Mouse (Mus musculus) MEL (cell line): Measurements from ENCODE around the gene Mgp. TPM values are rescaled to one million over a fixed set of nuclear protein-coding genes. Genes with fewer than 3 reads are reported as not detected.

Source experiments
- DNase-seq: peaks from one replicate; pipeline ENCODE4 v3.0.0; 2011; ENCODE audit warnings: low read depth, low spot score
- H3K27ac ChIP-seq: 2 replicates; pipeline ENCODE4 v1.5.1; 2012; ENCODE audit warnings: low read depth, mild to moderate bottlenecking, control low read depth, low read length, moderate library complexity; ENCODE audit not compliant: control insufficient read depth
- H3K27me3 ChIP-seq, 2 experiments: fragments of 150-350 bp in 1 of 2; sonication (generic) in 1 of 2; 2 replicates each; pipeline ENCODE4 v1.6.1; 2012; ENCODE audit warnings: low read length in 2 of 2, mild to moderate bottlenecking in 2 of 2, improper control_type of control experiment in 1 of 2, moderate library complexity in 1 of 2; ENCODE audit not compliant: insufficient read depth in 2 of 2, control insufficient read depth in 1 of 2
- H3K36me3 ChIP-seq, 2 experiments: 2 replicates each; pipeline ENCODE4 v1.6.1; 2012 to 2014; ENCODE audit warnings: low read length in 2 of 2, improper control_type of control experiment in 1 of 2, inconsistent platforms in 1 of 2, mild to moderate bottlenecking in 1 of 2; ENCODE audit not compliant: insufficient read depth in 2 of 2, control insufficient read depth in 1 of 2
- H3K4me1 ChIP-seq, 2 experiments: fragments of 150-350 bp in 1 of 2; sonication (generic) in 1 of 2; 2 replicates each; pipeline ENCODE4 v1.6.1; 2012; ENCODE audit warnings: low read length in 2 of 2, improper control_type of control experiment in 1 of 2, mild to moderate bottlenecking in 1 of 2; ENCODE audit not compliant: insufficient read depth in 2 of 2, control insufficient read depth in 1 of 2
- H3K4me3 ChIP-seq, 2 experiments: fragments of 150-350 bp in 1 of 2; sonication (generic) in 1 of 2; 2 replicates each; pipeline ENCODE4 v1.5.1; 2012; ENCODE audit warnings: low read depth in 2 of 2, low read length in 2 of 2, mild to moderate bottlenecking in 2 of 2, moderate library complexity in 2 of 2, control low read depth in 1 of 2, improper control_type of control experiment in 1 of 2; ENCODE audit not compliant: control insufficient read depth in 1 of 2, insufficient read depth in 1 of 2
- H3K79me2 ChIP-seq: 2 replicates; pipeline ENCODE4 v1.6.1; 2012; ENCODE audit warnings: mild to moderate bottlenecking, low read length, moderate library complexity; ENCODE audit not compliant: control insufficient read depth, poor library complexity, insufficient read depth
- H3K9ac ChIP-seq: 2 replicates; pipeline ENCODE4 v1.6.1; 2012; ENCODE audit warnings: low read depth, mild to moderate bottlenecking, control low read depth, low read length, moderate library complexity; ENCODE audit not compliant: control insufficient read depth, poor library complexity, severe bottlenecking
- H3K9me3 ChIP-seq: fragments of 150-350 bp; sonication (generic); replicated peaks from 2 replicates; pipeline ENCODE4 v1.6.1; 2012; ENCODE audit warnings: mild to moderate bottlenecking, low read length, improper control_type of control experiment, moderate library complexity; ENCODE audit not compliant: insufficient read depth
- BHLHE40 ChIP-seq: IDR thresholded peaks from 2 replicates; pipeline ENCODE4 v1.6.1; 2012; ENCODE audit warnings: low read depth, mild to moderate bottlenecking, inconsistent platforms, low read length, improper control_type of control experiment, borderline replicate concordance
- CHD1 ChIP-seq: IDR thresholded peaks from 2 replicates; pipeline ENCODE4 v1.6.1; 2012; ENCODE audit warnings: low read depth, mild to moderate bottlenecking, inconsistent platforms, low read length, improper control_type of control experiment
- CHD2 ChIP-seq: IDR thresholded peaks from 2 replicates; pipeline ENCODE4 v1.6.1; 2011; ENCODE audit warnings: low read length, improper control_type of control experiment
- CTCF ChIP-seq, 3 experiments: IDR thresholded peaks in 2 of 3; conservative IDR thresholded peaks in 1 of 3; 2 replicates each; pipeline ENCODE4 v1.5.1; 2011 to 2012; ENCODE audit warnings: low read length in 3 of 3, low read depth in 2 of 3, mild to moderate bottlenecking in 2 of 3, improper control_type of control experiment in 1 of 3, inconsistent platforms in 1 of 3, mixed read lengths in 1 of 3, moderate library complexity in 1 of 3; ENCODE audit not compliant: control insufficient read depth in 1 of 3, insufficient read depth in 1 of 3, poor library complexity in 1 of 3, severe bottlenecking in 1 of 3
- E2F4 ChIP-seq: IDR thresholded peaks from 2 replicates; pipeline ENCODE4 v1.6.1; 2011; ENCODE audit warnings: low read depth, low read length, improper control_type of control experiment, borderline replicate concordance
- EP300 ChIP-seq, 2 experiments: IDR thresholded peaks; 2 replicates each; pipeline ENCODE4 v1.6.1; 2011; ENCODE audit warnings: improper control_type of control experiment in 2 of 2, low read length in 2 of 2, low read depth in 1 of 2, mild to moderate bottlenecking in 1 of 2
- ETS1 ChIP-seq: IDR thresholded peaks from 2 replicates; pipeline ENCODE4 v1.6.1; 2012; ENCODE audit warnings: low read depth, mild to moderate bottlenecking, inconsistent platforms, low read length, improper control_type of control experiment, moderate library complexity
- GABPA ChIP-seq: IDR thresholded peaks from 2 replicates; pipeline ENCODE4 v1.6.1; 2012; ENCODE audit warnings: low read depth, mild to moderate bottlenecking, inconsistent platforms, low read length, improper control_type of control experiment, moderate library complexity
- GATA1 ChIP-seq: IDR thresholded peaks from 2 replicates; pipeline ENCODE4 v1.6.1; 2011; ENCODE audit warnings: low read depth, low read length, improper control_type of control experiment
- HCFC1 ChIP-seq: IDR thresholded peaks from 2 replicates; pipeline ENCODE4 v1.6.1; 2012; ENCODE audit warnings: low read depth, mild to moderate bottlenecking, inconsistent platforms, low read length, improper control_type of control experiment, moderate library complexity
- JUND ChIP-seq: IDR thresholded peaks from 2 replicates; pipeline ENCODE4 v1.6.1; 2011; ENCODE audit warnings: low read depth, mild to moderate bottlenecking, improper control_type of control experiment, low read length
- MAFK ChIP-seq: IDR thresholded peaks from 2 replicates; pipeline ENCODE4 v1.6.1; 2011; ENCODE audit warnings: low read depth, mild to moderate bottlenecking, low read length, improper control_type of control experiment, borderline replicate concordance
- MXI1 ChIP-seq: IDR thresholded peaks from 2 replicates; pipeline ENCODE4 v1.6.1; 2011; ENCODE audit warnings: mild to moderate bottlenecking, low read depth, low read length, improper control_type of control experiment
- MYC ChIP-seq: IDR thresholded peaks from 2 replicates; pipeline ENCODE4 v1.6.1; 2011; ENCODE audit warnings: low read depth, mild to moderate bottlenecking, low read length, improper control_type of control experiment, moderate library complexity
- NELFE ChIP-seq: IDR thresholded peaks from 2 replicates; pipeline ENCODE4 v1.6.1; 2011; ENCODE audit warnings: low read depth, low read length, improper control_type of control experiment
- NRF1 ChIP-seq: IDR thresholded peaks from 2 replicates; pipeline ENCODE4 v1.6.1; 2014; ENCODE audit warnings: low read depth, mild to moderate bottlenecking, inconsistent platforms, low read length, improper control_type of control experiment, moderate library complexity; ENCODE audit not compliant: poor library complexity, insufficient read depth, severe bottlenecking
- POLR2AphosphoS2 ChIP-seq: IDR thresholded peaks from 2 replicates; pipeline ENCODE4 v1.6.1; 2011; ENCODE audit warnings: low read length, improper control_type of control experiment
- POLR2AphosphoS5 ChIP-seq: IDR thresholded peaks from 2 replicates; pipeline ENCODE4 v1.6.1; 2012; ENCODE audit warnings: low read depth, borderline replicate concordance, mild to moderate bottlenecking, inconsistent platforms, low read length, moderate library complexity, mixed read lengths
- RCOR1 ChIP-seq: IDR thresholded peaks from 2 replicates; pipeline ENCODE4 v1.6.1; 2012; ENCODE audit warnings: low read depth, mild to moderate bottlenecking, inconsistent platforms, low read length, improper control_type of control experiment
- SIN3A ChIP-seq: IDR thresholded peaks from 2 replicates; pipeline ENCODE4 v1.6.1; 2012; ENCODE audit warnings: low read length, improper control_type of control experiment, inconsistent platforms
- SMC3 ChIP-seq: IDR thresholded peaks from 2 replicates; pipeline ENCODE4 v1.6.1; 2011; ENCODE audit warnings: low read depth, low read length, improper control_type of control experiment
- TAL1 ChIP-seq: IDR thresholded peaks from 2 replicates; pipeline ENCODE4 v1.6.1; 2012; ENCODE audit warnings: mild to moderate bottlenecking, inconsistent platforms, low read length, moderate library complexity, mixed read lengths
- TCF12 ChIP-seq: IDR thresholded peaks from 2 replicates; pipeline ENCODE4 v1.6.1; 2014; ENCODE audit warnings: low read depth, mild to moderate bottlenecking, inconsistent platforms, low read length, improper control_type of control experiment, moderate library complexity
- UBTF ChIP-seq: IDR thresholded peaks from 2 replicates; pipeline ENCODE4 v1.6.1; 2012; ENCODE audit warnings: low read depth, mild to moderate bottlenecking, inconsistent platforms, low read length, improper control_type of control experiment, moderate library complexity, borderline replicate concordance; ENCODE audit not compliant: insufficient read depth
- USF1 ChIP-seq: IDR thresholded peaks from 2 replicates; pipeline ENCODE4 v1.6.1; 2014; ENCODE audit warnings: low read depth, mild to moderate bottlenecking, inconsistent platforms, low read length, improper control_type of control experiment, moderate library complexity
- ZMIZ1 ChIP-seq: IDR thresholded peaks from 2 replicates; pipeline ENCODE4 v1.6.1; 2012; ENCODE audit warnings: low read depth, mild to moderate bottlenecking, inconsistent platforms, low read length, improper control_type of control experiment, moderate library complexity
- polyA plus RNA-seq, 2 experiments: library from polyadenylated mRNA; stranded (reverse) in 1 of 2; unstranded in 1 of 2; fragments of >175 nt in 1 of 2; fragments of >200 nt in 1 of 2; gene quantifications; 2 replicates each; pipeline versions ENCODE4 v1.2.1 to v1.2.4; 2012; ENCODE audit warnings: low replicate concordance in 2 of 2, low read depth in 1 of 2; ENCODE audit not compliant: insufficient read length in 2 of 2, insufficient read depth in 1 of 2, missing spikeins in 1 of 2
- total RNA-seq: library from RNA; depleted of rRNA; stranded (reverse); fragments of 300-350 nt; gene quantifications from 2 replicates; pipeline ENCODE4 v1.2.3, GENCODE M21; 2012

Gene Mgp
- total and polyA plus RNA-seq, 3 experiments: not detected

DNA sequence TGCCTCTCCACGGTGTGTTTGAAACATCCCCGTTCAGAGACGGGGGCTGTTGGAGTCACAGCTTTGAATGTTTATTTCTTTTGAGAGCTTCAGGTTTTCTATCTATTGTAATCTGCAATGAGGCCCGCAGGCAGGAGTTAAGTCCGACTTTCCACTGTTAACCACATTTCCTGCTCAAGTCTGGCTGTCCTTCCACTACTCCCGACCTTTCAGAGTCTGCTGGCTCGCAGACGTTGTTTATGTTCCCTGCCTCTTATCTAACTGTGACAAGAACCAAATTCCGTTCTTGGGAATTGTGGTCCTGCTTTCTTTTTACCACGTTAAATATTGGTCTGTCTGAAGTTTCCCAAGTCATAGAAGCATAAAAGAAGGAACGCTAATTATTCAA is 17.8 kb downstream of the Mgp start:
- Histone ChIP-seq H3K79me2 (no peaks in the 10 kb centered on the region), H3K9me3 (no peaks in the 10 kb centered on the region), H3K36me3 (peaks cover 0 to 9% of the 10 kb centered on the region in 2 experiments; a peak in 2 of 4 replicates), H3K4me3 (peak overlapping the region; percentile 16 to 67), H3K27ac (peak overlapping the region; percentile 14; the same call in 1 of the 2 replicates), H3K4me1 (peaks cover 0 to 22% of the 10 kb centered on the region in 2 experiments; a peak in 3 of 4 replicates), H3K9ac (peak overlapping the region; percentile 43), H3K27me3 (no peaks in the 10 kb centered on the region)
- TF ChIP-seq HCFC1: no peak
- TF ChIP-seq USF1: no peak
- TF ChIP-seq POLR2AphosphoS2: no peak
- TF ChIP-seq SMC3: no peak
- 0 out of 2 replicates have a peak, but pooled peaks have one; percentile 2 for TF ChIP-seq MYC
- no peak for TF ChIP-seq CHD2
- no peak for TF ChIP-seq BHLHE40
- TF ChIP-seq E2F4: no peak
- DNase-seq: no peak

- Histone ChIP-seq H3K79me2 (no peaks in the 10 kb centered on the region), H3K9me3 (no peaks in the 10 kb centered on the region), H3K4me1 (peaks cover 0 to 22% of the 10 kb centered on the region in 2 experiments; a peak in 3 of 4 replicates), H3K27ac (peak within 1 kb of the TSS; percentile 28; the same call in 1 of the 2 replicates), H3K4me3 (peak within 1 kb of the TSS; percentile 16 to 67), H3K27me3 (no peaks in the 10 kb centered on the region), H3K9ac (peak within 1 kb of the TSS; percentile 43), H3K36me3 (peaks cover 0 to 9% of the 10 kb centered on the region in 2 experiments; a peak in 2 of 4 replicates)
- DNase-seq: peak; percentile 85
- TF ChIP-seq MXI1: no peak; the same call in none of the 2 replicates
- TF ChIP-seq E2F4: no peak
- no peak for TF ChIP-seq POLR2AphosphoS5
- 0 out of 2 replicates have a peak, but pooled peaks have one; percentile 16 for TF ChIP-seq MYC
- TF ChIP-seq MAFK: 0 out of 2 replicates have a peak, but pooled peaks have one; percentile 15
- TF ChIP-seq USF1: no peak
- peak; percentile 25 for TF ChIP-seq SMC3
- no peak for TF ChIP-seq NELFE
- no peak for TF ChIP-seq CHD1
- peak; percentile 72 for TF ChIP-seq RCOR1
- TF ChIP-seq NRF1: no peak
- 0 out of 6 replicates have a peak, but pooled peaks of 1 of the 3 experiments have one; percentile 10 for TF ChIP-seq CTCF (IDR thresholded peaks at IDR 0.05 in 2 of 3, conservative IDR thresholded peaks at IDR 0.05 in 1 of 3; ENCODE audit: control insufficient read depth in 1 of 3, insufficient read depth in 1 of 3, low read depth in 2 of 3, low read length in 3 of 3, poor library complexity in 1 of 3, severe bottlenecking in 1 of 3)
- 0 out of 2 replicates have a peak, but pooled peaks have one; percentile 32 for TF ChIP-seq UBTF
- TF ChIP-seq TAL1: peak; percentile 94
- peak; percentile 98 for TF ChIP-seq TCF12
- peak; percentile 83 for TF ChIP-seq BHLHE40
- TF ChIP-seq ZMIZ1: no peak
- no peak for TF ChIP-seq JUND
- TF ChIP-seq GATA1: peak; percentile 87
- TF ChIP-seq CHD2: no peak; the same call in 1 of the 2 replicates
- TF ChIP-seq SIN3A: peak; percentile 66
- TF ChIP-seq GABPA: no peak
- peak; percentile 89 for TF ChIP-seq ETS1
- TF ChIP-seq EP300 (IDR thresholded peaks at IDR 0.05; ENCODE audit: low read depth in 1 of 2, low read length in 2 of 2): peak; percentile 88 to 93
These were observed 18.3 kb downstream of the Mgp start, which contains the start of gene Art4 for GRCm38 (mm10) chr6:136857186-136857872. Art4 (minus strand) TSS chr6:136857733.
